Mouse (Mus musculus): ENCODE data around the gene Pip5k1a. TPM values are rescaled to one million over a fixed set of nuclear protein-coding genes. Genes with fewer than 3 reads are reported as not detected.
"Not testable (repeated sequence)": the region's sequence is repeated elsewhere in the genome, so short reads cannot be mapped to it uniquely, and the experiment has no call there.

The Pip5k1a gene
- polyA plus RNA-seq, 1 experiment = 20.4 TPM

- H3K4me1 ChIP-seq (ENCODE audit: control insufficient read depth, insufficient read depth, low read length) = peaks cover 12% of the 10 kb centered on the region
- no peak for DNase-seq
- 64% methylated on average over 3 of the region's 3 CpGs for WGBS
- TF ChIP-seq CTCF (IDR thresholded peaks at IDR 0.05; ENCODE audit: insufficient read depth, low read length) (no peak), POLR2A (IDR thresholded peaks at IDR 0.05; ENCODE audit: borderline replicate concordance, extremely low read depth, low read depth, low read length) (no peak)
- H3K4me3 ChIP-seq (replicated peaks; ENCODE audit: extremely low read depth, low read depth, low read length) = no peak overlapping the region
These were observed 29.6 kb upstream of the Pip5k1a start for GRCm38 (mm10) chr3:95136336-95136735.

- Histone ChIP-seq H3K4me1 (ENCODE audit: control insufficient read depth, insufficient read depth, low read length) (peaks cover 12% of the 10 kb centered on the region), H3K4me3 (replicated peaks; ENCODE audit: extremely low read depth, low read depth, low read length) (no peak overlapping the region)
- no peak for DNase-seq
- 47% methylated on average over 7 of the region's 7 CpGs for WGBS
- no peak for TF ChIP-seq CTCF (IDR thresholded peaks at IDR 0.05; ENCODE audit: insufficient read depth, low read length)
- TF ChIP-seq POLR2A (IDR thresholded peaks at IDR 0.05; ENCODE audit: borderline replicate concordance, extremely low read depth, low read depth, low read length) = no peak
These were observed 28.8 kb upstream of the Pip5k1a start for GRCm38 (mm10) chr3:95135433-95136052.

- peak; percentile 47 for DNase-seq
- WGBS = 10% methylated on average over 6 of the region's 6 CpGs
- TF ChIP-seq CTCF (IDR thresholded peaks at IDR 0.05; ENCODE audit: insufficient read depth, low read length) = no peak
- TF ChIP-seq POLR2A (IDR thresholded peaks at IDR 0.05; ENCODE audit: borderline replicate concordance, extremely low read depth, low read depth, low read length) = 0 out of 2 replicates have a peak, but pooled peaks have one; percentile 14
- Histone ChIP-seq H3K4me3 (replicated peaks; ENCODE audit: extremely low read depth, low read depth, low read length) (peak overlapping the region; percentile 43), H3K4me1 (ENCODE audit: control insufficient read depth, insufficient read depth, low read length) (peaks cover 10% of the 10 kb centered on the region)
These were observed 28.3 kb upstream of the Pip5k1a start for GRCm38 (mm10) chr3:95135023-95135422.

- WGBS = no CpG with 5 or more reads among the region's 12 CpGs
- H3K4me3 ChIP-seq (replicated peaks; ENCODE audit: extremely low read depth, low read depth, low read length); DNase-seq; H3K4me1 ChIP-seq (ENCODE audit: control insufficient read depth, insufficient read depth, low read length): not testable (repeated sequence)
These were observed 27.4 kb upstream of the Pip5k1a start for GRCm38 (mm10) chr3:95134133-95134532.

- 0 out of 2 replicates have a peak, but pooled peaks have one; percentile 23 for TF ChIP-seq POLR2A (IDR thresholded peaks at IDR 0.05; ENCODE audit: borderline replicate concordance, extremely low read depth, low read depth, low read length)
- no peak for TF ChIP-seq CTCF (IDR thresholded peaks at IDR 0.05; ENCODE audit: insufficient read depth, low read length)
- H3K4me3 ChIP-seq (replicated peaks; ENCODE audit: extremely low read depth, low read depth, low read length) = peak within 1 kb of the TSS; percentile 96
- peak; percentile 86 for DNase-seq
- H3K4me1 ChIP-seq (ENCODE audit: control insufficient read depth, insufficient read depth, low read length) = 0 out of 2 replicates have a peak, but pooled peaks cover 8% of the 10 kb centered on the region
- under 1% methylated on average over 20 of the region's 20 CpGs for WGBS
These were observed 27.0 kb upstream of the Pip5k1a start, which contains the start of the genes Scnm1 and Lysmd1 for GRCm38 (mm10) chr3:95133680-95134101. Gene Scnm1, minus strand, starts transcription at chr3:95134011. Gene Lysmd1, plus strand, starts transcription at chr3:95134088.

- DNase-seq = no peak
- Histone ChIP-seq H3K4me3 (replicated peaks; ENCODE audit: extremely low read depth, low read depth, low read length) (peak overlapping the region; percentile 96), H3K4me1 (ENCODE audit: control insufficient read depth, insufficient read depth, low read length) (0 out of 2 replicates have a peak, but pooled peaks cover 8% of the 10 kb centered on the region)
- TF ChIP-seq POLR2A (IDR thresholded peaks at IDR 0.05; ENCODE audit: borderline replicate concordance, extremely low read depth, low read depth, low read length) (no peak), CTCF (IDR thresholded peaks at IDR 0.05; ENCODE audit: insufficient read depth, low read length) (no peak)
- 50% methylated on average over 11 of the region's 11 CpGs for WGBS
These were observed 26.4 kb upstream of the Pip5k1a start for GRCm38 (mm10) chr3:95133176-95133575.

- H3K4me3 ChIP-seq (replicated peaks; ENCODE audit: extremely low read depth, low read depth, low read length); DNase-seq; H3K4me1 ChIP-seq (ENCODE audit: control insufficient read depth, insufficient read depth, low read length): not testable (repeated sequence)
- 84% methylated on average over 2 of the region's 2 CpGs for WGBS
These were observed 25.7 kb upstream of the Pip5k1a start for GRCm38 (mm10) chr3:95132389-95132788.

GRCm38 (mm10) chr3:95130081-95130480 is 23.4 kb upstream of the Pip5k1a start:
- Histone ChIP-seq H3K4me3 (replicated peaks; ENCODE audit: extremely low read depth, low read depth, low read length) (no peak overlapping the region), H3K4me1 (ENCODE audit: control insufficient read depth, insufficient read depth, low read length) (0 out of 2 replicates have a peak, but pooled peaks cover 3% of the 10 kb centered on the region)
- WGBS = 76% methylated on average over 5 of the region's 5 CpGs
- no peak for DNase-seq
- no peak for TF ChIP-seq POLR2A (IDR thresholded peaks at IDR 0.05; ENCODE audit: borderline replicate concordance, extremely low read depth, low read depth, low read length)
- no peak for TF ChIP-seq CTCF (IDR thresholded peaks at IDR 0.05; ENCODE audit: insufficient read depth, low read length)

GRCm38 (mm10) chr3:95129226-95129651 is 22.5 kb upstream of the Pip5k1a start:
- H3K4me3 ChIP-seq (replicated peaks; ENCODE audit: extremely low read depth, low read depth, low read length) = no peak overlapping the region
- WGBS = 44% methylated on average over 6 of the region's 6 CpGs
- H3K4me1 ChIP-seq (ENCODE audit: control insufficient read depth, insufficient read depth, low read length) = peaks cover 6% of the 10 kb centered on the region; the same call in 1 of the 2 replicates
- DNase-seq = no peak
- TF ChIP-seq CTCF (IDR thresholded peaks at IDR 0.05; ENCODE audit: insufficient read depth, low read length) (no peak), POLR2A (IDR thresholded peaks at IDR 0.05; ENCODE audit: borderline replicate concordance, extremely low read depth, low read depth, low read length) (no peak)

GRCm38 (mm10) chr3:95124972-95125371 is 18.2 kb upstream of the Pip5k1a start:
- Histone ChIP-seq H3K4me1 (ENCODE audit: control insufficient read depth, insufficient read depth, low read length) (peaks cover 5% of the 10 kb centered on the region), H3K4me3 (replicated peaks; ENCODE audit: extremely low read depth, low read depth, low read length) (no peak overlapping the region)
- peak; percentile 54 for DNase-seq
- WGBS = 5% methylated on average over 5 of the region's 5 CpGs
- no peak for TF ChIP-seq CTCF (IDR thresholded peaks at IDR 0.05; ENCODE audit: insufficient read depth, low read length)
- TF ChIP-seq POLR2A (IDR thresholded peaks at IDR 0.05; ENCODE audit: borderline replicate concordance, extremely low read depth, low read depth, low read length) = no peak
